Mouse (Mus musculus): ENCODE data around the gene Adk. TPM values are rescaled to one million over a fixed set of nuclear protein-coding genes. Genes with fewer than 3 reads are reported as not detected.

Gene Adk
- total RNA-seq, 4 experiments from 2014 or later, result 88.2 to 104 (median 99.2) TPM

- no peak for DNase-seq (ENCODE audit: low spot score in 2 of 2)
Measured at GRCm38 (mm10) chr14:21253993-21254339, 201.6 kb downstream of the Adk start.

GRCm38 (mm10) chr14:21268229-21268628 lies 215.9 kb downstream of the Adk start:
- no peak for DNase-seq (ENCODE audit: low spot score in 2 of 2)

- DNase-seq (ENCODE audit: low spot score in 2 of 2), result no peak
Measured at GRCm38 (mm10) chr14:21271472-21271871, 219.1 kb downstream of the Adk start.

DNA sequence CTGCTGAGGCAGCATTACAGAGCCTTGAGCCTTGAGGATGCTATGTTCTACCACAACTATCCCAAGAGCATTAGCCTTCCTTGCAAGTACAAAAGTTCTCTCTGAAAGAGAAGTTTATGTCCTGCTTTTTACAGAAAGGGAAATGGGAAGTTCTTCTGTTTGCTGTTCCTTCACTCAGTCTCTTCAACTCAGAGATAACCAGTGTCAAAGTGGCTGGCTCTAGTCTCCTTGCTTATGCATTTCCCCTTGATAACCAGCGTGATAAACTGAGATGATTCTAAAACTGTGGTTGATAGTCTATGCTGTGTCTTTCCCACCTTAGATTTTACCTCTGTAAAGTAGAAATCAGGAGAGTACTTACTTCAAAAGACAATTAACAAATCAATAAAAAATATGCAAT lies 223.4 kb downstream of the Adk start:
- no peak for DNase-seq (ENCODE audit: low spot score in 2 of 2)

DNA sequence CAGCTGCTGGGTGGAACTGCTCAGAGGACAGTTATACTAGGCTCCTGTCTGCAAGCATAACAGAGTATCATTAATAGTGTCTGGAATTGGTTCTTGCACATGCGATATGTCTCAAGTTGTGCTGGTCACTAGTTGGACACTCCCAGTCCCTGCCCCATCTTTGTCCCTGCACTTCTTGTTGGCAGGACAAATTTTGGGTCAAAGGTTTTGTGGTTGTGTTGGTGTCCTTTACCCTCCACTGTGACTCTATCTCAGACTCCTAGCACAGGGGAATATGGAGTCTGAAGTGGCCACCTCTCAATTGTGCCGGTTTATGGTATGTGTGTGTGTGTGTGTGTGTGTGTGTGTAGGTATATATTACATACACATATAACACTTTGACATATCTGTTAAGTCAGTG lies 225.9 kb downstream of the Adk start:
- no peak for DNase-seq (ENCODE audit: low spot score in 2 of 2)

- no peak for DNase-seq (ENCODE audit: low spot score in 2 of 2)
Measured at GRCm38 (mm10) chr14:21278907-21279535, 226.6 kb downstream of the Adk start.

DNA sequence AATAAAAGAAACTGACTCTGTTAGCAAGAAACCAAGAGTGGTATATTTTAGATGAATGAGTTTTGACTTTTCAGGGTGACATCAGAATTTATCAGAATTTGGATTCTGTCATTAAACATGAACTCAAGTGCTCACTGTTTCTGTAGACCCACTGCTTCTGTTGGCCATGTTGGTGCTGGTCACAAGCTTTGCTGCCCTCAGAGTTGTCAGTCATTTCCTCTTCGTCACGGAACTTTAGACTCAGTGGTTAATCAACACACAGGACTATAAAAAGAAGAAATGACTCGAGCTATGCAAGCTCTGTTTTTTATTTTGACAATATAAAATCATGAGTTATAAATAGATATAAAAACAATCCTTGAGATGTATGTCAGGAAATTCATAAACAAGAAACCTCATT lies 228.1 kb downstream of the Adk start:
- no peak for DNase-seq (ENCODE audit: low spot score in 2 of 2)

DNA sequence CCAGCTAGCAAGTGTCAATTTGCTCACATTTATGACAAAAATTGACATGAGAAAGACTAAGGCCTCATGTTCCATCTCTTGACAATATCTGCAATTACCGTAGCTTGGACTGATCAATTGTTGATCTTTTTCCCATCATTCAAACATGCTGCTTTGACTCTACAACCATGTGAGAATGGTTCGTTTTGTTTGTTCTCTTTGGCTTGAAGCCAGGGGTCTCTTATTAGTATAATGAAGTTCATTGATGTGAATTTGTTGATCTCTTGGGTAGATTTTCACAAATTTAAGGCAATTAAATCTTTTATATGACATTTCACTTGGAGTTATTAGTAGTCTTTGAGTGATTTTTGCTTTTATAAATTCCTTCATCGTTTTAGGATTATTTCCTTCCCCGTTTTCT lies 229.1 kb downstream of the Adk start:
- DNase-seq (ENCODE audit: low spot score in 2 of 2), result no peak

- no peak for DNase-seq (ENCODE audit: low spot score in 2 of 2)
Measured at GRCm38 (mm10) chr14:21284116-21284515, 231.7 kb downstream of the Adk start.

- no peak for DNase-seq (ENCODE audit: low spot score in 2 of 2)
Measured at GRCm38 (mm10) chr14:21284847-21285246, 232.5 kb downstream of the Adk start.

GRCm38 (mm10) chr14:21286274-21286673 lies 233.9 kb downstream of the Adk start:
- no peak for DNase-seq (ENCODE audit: low spot score in 2 of 2)

DNA sequence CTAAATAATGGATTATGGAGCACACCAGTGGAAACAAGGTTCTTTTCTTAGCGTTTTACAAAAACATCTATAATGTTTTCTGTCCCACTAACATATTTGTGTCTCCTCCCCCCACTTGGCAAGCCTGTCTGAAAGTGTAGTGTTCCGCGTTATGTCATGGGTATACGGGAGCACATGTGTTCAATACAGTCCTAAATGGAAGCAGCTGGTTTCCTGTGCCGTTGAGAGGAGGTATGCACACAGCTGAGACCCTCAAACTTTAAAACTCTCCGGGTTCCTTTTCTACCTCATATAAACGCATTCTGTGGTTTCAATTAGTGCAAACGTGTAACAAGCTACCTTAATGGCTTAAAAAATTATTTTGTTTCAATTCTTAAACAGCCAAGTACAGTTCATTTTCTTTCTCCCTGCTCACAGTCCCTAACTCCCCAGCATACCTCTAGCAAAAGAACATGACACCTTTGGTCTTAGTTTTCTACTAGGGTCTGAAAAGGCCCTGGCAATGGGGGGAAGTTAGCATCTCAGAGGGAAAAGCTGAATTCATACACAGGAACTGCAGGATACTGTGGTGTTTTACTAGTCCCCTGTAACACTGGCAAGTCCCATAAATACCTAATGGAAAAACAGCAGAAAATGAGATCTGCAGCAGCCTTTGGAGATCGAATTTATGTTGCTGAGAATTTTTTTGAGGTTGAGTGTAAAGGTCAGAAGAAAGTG lies 235.5 kb downstream of the Adk start:
- no peak for DNase-seq (ENCODE audit: low spot score in 2 of 2)

- no peak for DNase-seq (ENCODE audit: low spot score in 2 of 2)
Measured at GRCm38 (mm10) chr14:21299743-21300142, 247.4 kb downstream of the Adk start.

GRCm38 (mm10) chr14:21304815-21305214 lies 252.4 kb downstream of the Adk start:
- peak; percentile 5 to 24 for DNase-seq (ENCODE audit: low spot score in 2 of 2)

- DNase-seq (ENCODE audit: low spot score in 2 of 2), result no peak
Measured at GRCm38 (mm10) chr14:21308349-21308936, 256.1 kb downstream of the Adk start.

DNA sequence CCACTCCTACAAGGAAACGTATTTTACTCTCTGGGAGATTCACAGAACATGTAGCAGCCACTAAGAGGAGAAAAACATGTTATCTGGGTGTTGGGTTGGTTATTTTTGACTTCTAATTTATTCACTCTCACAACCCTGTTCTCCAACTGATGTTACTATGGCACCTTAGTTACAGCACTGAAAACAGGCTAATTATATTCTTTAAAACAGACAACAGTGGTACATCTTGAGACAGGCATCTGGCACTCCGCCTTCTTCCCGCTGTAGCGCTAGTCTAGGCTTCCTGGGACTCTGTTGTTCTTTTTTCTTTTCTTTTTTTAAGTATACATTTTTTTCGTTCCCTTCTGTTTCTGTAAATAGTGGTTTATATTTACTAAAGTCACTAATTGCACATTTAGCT lies 258.2 kb downstream of the Adk start:
- DNase-seq (ENCODE audit: low spot score in 2 of 2), result no peak

DNA sequence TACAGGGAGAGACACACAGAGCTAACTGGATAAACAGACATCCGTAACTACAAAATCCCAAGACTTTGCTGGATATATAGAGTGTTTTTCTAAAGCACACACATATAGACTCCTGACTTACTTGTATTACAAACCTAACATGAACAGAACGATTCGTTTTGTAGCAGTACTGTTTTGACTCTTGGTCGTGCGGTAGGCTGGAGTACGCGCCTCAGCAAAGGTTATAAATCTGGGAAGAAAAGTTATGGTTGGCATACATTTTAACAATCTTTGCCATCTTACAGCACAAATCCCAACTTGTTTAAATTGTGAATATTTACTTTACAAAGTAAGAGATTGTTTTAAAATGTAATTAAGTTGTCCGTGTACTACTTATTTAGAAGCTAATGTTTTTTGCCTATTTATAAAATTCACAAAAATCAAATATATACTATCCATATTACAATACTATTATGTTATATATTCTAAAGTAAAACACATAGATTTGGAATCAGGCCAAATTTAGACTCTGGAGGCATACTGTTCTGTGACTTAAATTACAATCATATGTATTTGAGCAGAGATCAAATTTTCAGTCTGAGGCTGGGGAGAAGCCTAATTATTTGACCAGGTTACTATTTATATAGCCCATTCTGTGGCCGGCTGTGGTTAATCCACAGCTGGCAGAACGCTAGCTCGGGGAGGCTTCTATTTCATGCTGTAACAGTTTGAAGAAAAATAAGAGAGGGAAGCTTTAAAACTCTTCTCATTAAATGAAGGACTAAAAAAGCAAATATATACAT lies 261.4 kb downstream of the Adk start:
- DNase-seq (ENCODE audit: low spot score in 2 of 2), result no peak

DNA sequence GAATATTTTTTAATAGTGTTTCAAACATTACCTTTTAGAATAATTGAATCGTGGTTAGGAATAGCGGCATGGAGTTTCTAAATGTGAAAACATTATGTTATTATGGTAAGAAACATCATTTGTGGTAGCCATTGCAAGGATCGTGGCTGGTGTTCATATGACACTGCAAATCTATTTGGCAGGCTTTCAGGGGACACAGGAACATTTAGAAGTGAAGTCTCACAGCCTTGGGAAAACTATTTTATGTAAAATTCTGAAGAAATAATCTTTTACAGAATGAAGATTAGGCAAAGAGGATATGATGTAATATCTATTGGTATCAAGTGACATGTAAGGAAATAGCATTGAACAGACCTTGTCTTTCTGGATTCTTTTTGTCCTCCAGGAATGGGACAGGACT lies 262.1 kb downstream of the Adk start:
- no peak for DNase-seq (ENCODE audit: low spot score in 2 of 2)

DNA sequence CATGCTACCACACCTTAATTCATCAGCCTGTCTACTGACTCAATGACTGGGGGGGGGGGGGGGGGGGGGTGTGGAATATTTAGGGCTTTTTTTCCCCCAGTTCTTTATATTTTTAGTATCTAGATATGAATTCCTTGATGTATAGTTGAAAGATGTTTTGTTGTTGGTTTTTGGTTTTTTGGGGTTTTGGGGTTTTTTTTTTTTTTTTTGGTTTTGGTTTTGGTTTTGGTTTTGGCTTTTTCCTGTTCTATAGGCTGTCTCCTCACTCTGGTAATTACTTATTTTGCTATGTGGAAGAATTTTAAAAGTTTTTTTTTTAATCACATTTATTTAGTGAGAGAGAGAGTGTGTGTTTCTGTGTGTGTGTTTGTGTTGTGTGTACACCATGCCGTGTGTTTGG lies 282.5 kb downstream of the Adk start:
- no peak for DNase-seq (ENCODE audit: low spot score in 2 of 2)

DNA sequence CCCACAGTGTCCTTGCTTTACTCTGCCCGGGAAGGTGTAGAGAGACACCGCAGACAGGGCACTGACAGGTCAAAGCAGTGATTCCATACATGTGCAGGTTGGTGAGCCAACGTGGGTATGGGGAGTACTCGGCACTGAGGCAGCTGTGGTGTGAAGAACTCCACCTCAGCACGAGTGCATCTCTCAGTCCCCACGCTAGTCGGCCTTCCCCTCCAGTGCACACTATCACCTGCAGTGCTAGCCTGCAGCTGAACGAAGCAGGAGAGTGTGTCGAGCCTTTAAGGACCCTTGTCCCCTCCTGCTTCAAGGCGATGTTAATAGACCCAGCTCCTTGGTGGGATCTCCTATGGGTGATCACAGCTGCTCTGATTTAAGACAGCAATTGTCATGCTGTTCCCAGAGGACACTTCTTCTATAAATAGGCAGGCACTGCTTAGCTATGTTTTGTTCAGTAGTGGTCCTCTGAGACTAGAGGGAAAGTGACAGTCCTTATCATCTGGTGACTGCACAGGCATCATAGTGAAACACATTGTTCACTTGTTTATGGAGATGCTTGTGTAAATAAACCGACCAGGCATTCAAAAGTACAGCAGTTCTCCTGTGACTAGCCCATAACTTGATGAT lies 283.4 kb downstream of the Adk start:
- no peak for DNase-seq (ENCODE audit: low spot score in 2 of 2)

GRCm38 (mm10) chr14:21337948-21338347 lies 285.6 kb downstream of the Adk start:
- no peak for DNase-seq (ENCODE audit: low spot score in 2 of 2)

- DNase-seq (ENCODE audit: low spot score in 2 of 2), result no peak
Measured at GRCm38 (mm10) chr14:21341195-21341594, 288.8 kb downstream of the Adk start.
